Mouse (Mus musculus) heart, embryonic 15.5 days (tissue): ENCODE measurements around the gene Grm5. TPM values are rescaled to one million over a fixed set of nuclear protein-coding genes. Genes with fewer than 3 reads are reported as not detected.

Experiments
- ATAC-seq: fragments of 200-750 bp; cut with Nextera tagmentation; replicated peaks from 2 replicates; pipeline ENCODE4 v1.8.0; 2017; ENCODE audit warnings: low read depth, moderate TSS enrichment; ENCODE audit not compliant: insufficient number of reproducible peaks, insufficient read depth, low FRiP score
- H3K27ac ChIP-seq: fragments of 300-500 bp; sonication (generic); 2 replicates; pipeline ENCODE4 v1.5.1; 2015; ENCODE audit warnings: mild to moderate bottlenecking, inconsistent platforms
- H3K27me3 ChIP-seq: fragments of 300-500 bp; sonication (generic); 2 replicates; pipeline ENCODE4 v1.6.1; 2015; ENCODE audit warnings: inconsistent platforms
- H3K36me3 ChIP-seq: fragments of 300-500 bp; sonication (generic); 2 replicates; pipeline ENCODE4 v1.6.1; 2015; ENCODE audit warnings: mild to moderate bottlenecking, inconsistent platforms
- H3K4me1 ChIP-seq: fragments of 300-500 bp; sonication (generic); replicated peaks from 2 replicates; pipeline ENCODE4 v1.6.1; 2015; ENCODE audit warnings: inconsistent platforms
- H3K4me2 ChIP-seq: fragments of 300-500 bp; sonication (generic); 2 replicates; pipeline ENCODE4 v1.6.1; 2015; ENCODE audit warnings: inconsistent platforms, mild to moderate bottlenecking, moderate library complexity
- H3K4me3 ChIP-seq: fragments of 300-500 bp; sonication (generic); 2 replicates; pipeline ENCODE4 v1.5.1; 2015; ENCODE audit warnings: mild to moderate bottlenecking, inconsistent platforms
- H3K9ac ChIP-seq: fragments of 300-500 bp; sonication (generic); 2 replicates; pipeline ENCODE4 v1.6.1; 2015; ENCODE audit warnings: mild to moderate bottlenecking, inconsistent platforms
- H3K9me3 ChIP-seq: fragments of 300-500 bp; sonication (generic); replicated peaks from 2 replicates; pipeline ENCODE4 v1.6.1; 2016; ENCODE audit warnings: inconsistent platforms
- WGBS: fragments of 180-500 bp; shearing (Covaris S2); methylation state at CpG from one replicate; pipeline ENCODE4 v1.1.7; 2015; ENCODE audit warnings: mixed read lengths; 5-methylcytosine and 5-hydroxymethylcytosine counted together
- polyA plus RNA-seq: library from polyadenylated mRNA; unstranded; fragments of >200 nt; fragmentation: Nextera tagmentation; extraction: Ambion mirVana; gene quantifications from 2 replicates; pipeline ENCODE4 v1.2.1, GENCODE M21; 2015

Grm5 gene
- polyA plus RNA-seq, 1 experiment from 2014 or later = not detected

GRCm38 (mm10) chr7:87716393-87716792, 132.4 kb downstream of the Grm5 start:
- no peak for ATAC-seq
- Histone ChIP-seq H3K4me3 (no peak overlapping the region), H3K4me1 (no peaks in the 10 kb centered on the region), H3K9ac (no peak overlapping the region), H3K27ac (no peak overlapping the region), H3K9me3 (no peaks in the 10 kb centered on the region), H3K36me3 (no peaks in the 10 kb centered on the region), H3K4me2 (no peak overlapping the region), H3K27me3 (no peaks in the 10 kb centered on the region)
- 39% methylated on average over 1 of the region's 1 CpGs for WGBS

GRCm38 (mm10) chr7:87718631-87719030, 134.7 kb downstream of the Grm5 start:
- H3K9me3 ChIP-seq = no peaks in the 10 kb centered on the region
- H3K4me2 ChIP-seq = no peak overlapping the region
- H3K27me3 ChIP-seq = no peaks in the 10 kb centered on the region
- no peak for ATAC-seq
- no peaks in the 10 kb centered on the region for H3K4me1 ChIP-seq
- H3K4me3 ChIP-seq = no peak overlapping the region
- 68% methylated on average over 1 of the region's 1 CpGs for WGBS
- no peak overlapping the region for H3K9ac ChIP-seq
- H3K27ac ChIP-seq = no peak overlapping the region
- no peaks in the 10 kb centered on the region for H3K36me3 ChIP-seq

- Histone ChIP-seq H3K9ac (no peak overlapping the region), H3K27me3 (no peaks in the 10 kb centered on the region), H3K4me1 (no peaks in the 10 kb centered on the region), H3K4me3 (no peak overlapping the region), H3K27ac (no peak overlapping the region), H3K36me3 (no peaks in the 10 kb centered on the region), H3K4me2 (no peak overlapping the region), H3K9me3 (no peaks in the 10 kb centered on the region)
- ATAC-seq = no peak
Observed at GRCm38 (mm10) chr7:87734511-87734910, 150.5 kb downstream of the Grm5 start.

- Histone ChIP-seq H3K4me1 (no peaks in the 10 kb centered on the region), H3K9ac (no peak overlapping the region), H3K27me3 (no peaks in the 10 kb centered on the region), H3K4me3 (no peak overlapping the region), H3K4me2 (no peak overlapping the region), H3K27ac (no peak overlapping the region), H3K9me3 (no peaks in the 10 kb centered on the region), H3K36me3 (no peaks in the 10 kb centered on the region)
- 70% methylated on average over 2 of the region's 2 CpGs for WGBS
- ATAC-seq = no peak
Observed at GRCm38 (mm10) chr7:87761945-87762344, 178.0 kb downstream of the Grm5 start.

GRCm38 (mm10) chr7:87762376-87762775, 178.4 kb downstream of the Grm5 start:
- Histone ChIP-seq H3K27me3 (no peaks in the 10 kb centered on the region), H3K4me1 (no peaks in the 10 kb centered on the region), H3K27ac (no peak overlapping the region), H3K36me3 (no peaks in the 10 kb centered on the region), H3K9me3 (no peaks in the 10 kb centered on the region), H3K4me2 (no peak overlapping the region), H3K9ac (no peak overlapping the region), H3K4me3 (no peak overlapping the region)
- WGBS = 64% methylated on average over 3 of the region's 3 CpGs
- ATAC-seq = no peak

- H3K9ac ChIP-seq = no peak overlapping the region
- ATAC-seq = no peak
- no peak overlapping the region for H3K4me2 ChIP-seq
- H3K4me3 ChIP-seq = no peak overlapping the region
- no peaks in the 10 kb centered on the region for H3K9me3 ChIP-seq
- H3K27ac ChIP-seq = no peak overlapping the region
- no peaks in the 10 kb centered on the region for H3K36me3 ChIP-seq
- no peaks in the 10 kb centered on the region for H3K27me3 ChIP-seq
- 81% methylated on average over 1 of the region's 1 CpGs for WGBS
- no peaks in the 10 kb centered on the region for H3K4me1 ChIP-seq
Observed at GRCm38 (mm10) chr7:87787560-87787959, 203.6 kb downstream of the Grm5 start.

GRCm38 (mm10) chr7:87788963-87789362, 205.0 kb downstream of the Grm5 start:
- Histone ChIP-seq H3K9ac (no peak overlapping the region), H3K4me1 (no peaks in the 10 kb centered on the region), H3K36me3 (no peaks in the 10 kb centered on the region), H3K27me3 (no peaks in the 10 kb centered on the region), H3K9me3 (no peaks in the 10 kb centered on the region), H3K27ac (no peak overlapping the region), H3K4me3 (no peak overlapping the region), H3K4me2 (no peak overlapping the region)
- ATAC-seq = no peak

GRCm38 (mm10) chr7:87793896-87794295, 209.9 kb downstream of the Grm5 start:
- H3K4me2 ChIP-seq = no peak overlapping the region
- H3K9ac ChIP-seq = no peak overlapping the region
- no peak for ATAC-seq
- H3K4me3 ChIP-seq = no peak overlapping the region
- WGBS = 61% methylated on average over 4 of the region's 4 CpGs
- no peaks in the 10 kb centered on the region for H3K4me1 ChIP-seq
- no peak overlapping the region for H3K27ac ChIP-seq
- H3K9me3 ChIP-seq = no peaks in the 10 kb centered on the region
- H3K27me3 ChIP-seq = no peaks in the 10 kb centered on the region
- no peaks in the 10 kb centered on the region for H3K36me3 ChIP-seq

GRCm38 (mm10) chr7:87824898-87825297, 240.9 kb downstream of the Grm5 start:
- H3K9ac ChIP-seq = no peak overlapping the region
- no peaks in the 10 kb centered on the region for H3K4me1 ChIP-seq
- WGBS = 48% methylated on average over 1 of the region's 1 CpGs
- no peaks in the 10 kb centered on the region for H3K36me3 ChIP-seq
- H3K27me3 ChIP-seq = no peaks in the 10 kb centered on the region
- H3K4me3 ChIP-seq = no peak overlapping the region
- no peak for ATAC-seq
- H3K27ac ChIP-seq = no peak overlapping the region
- no peak overlapping the region for H3K4me2 ChIP-seq
- H3K9me3 ChIP-seq = no peaks in the 10 kb centered on the region

GRCm38 (mm10) chr7:87834669-87835068, 250.7 kb downstream of the Grm5 start:
- H3K4me3 ChIP-seq = no peak overlapping the region
- no peaks in the 10 kb centered on the region for H3K4me1 ChIP-seq
- no peak overlapping the region for H3K4me2 ChIP-seq
- H3K36me3 ChIP-seq = no peaks in the 10 kb centered on the region
- WGBS = 63% methylated on average over 4 of the region's 4 CpGs
- H3K9ac ChIP-seq = no peak overlapping the region
- no peaks in the 10 kb centered on the region for H3K9me3 ChIP-seq
- H3K27ac ChIP-seq = no peak overlapping the region
- no peak for ATAC-seq
- no peaks in the 10 kb centered on the region for H3K27me3 ChIP-seq

- WGBS = 65% methylated on average over 1 of the region's 1 CpGs
- Histone ChIP-seq H3K9me3 (no peaks in the 10 kb centered on the region), H3K4me1 (no peaks in the 10 kb centered on the region), H3K27ac (no peak overlapping the region), H3K36me3 (no peaks in the 10 kb centered on the region), H3K9ac (no peak overlapping the region), H3K4me3 (no peak overlapping the region), H3K4me2 (no peak overlapping the region), H3K27me3 (no peaks in the 10 kb centered on the region)
- ATAC-seq = no peak
Observed at GRCm38 (mm10) chr7:87838579-87838978, 254.6 kb downstream of the Grm5 start.

GRCm38 (mm10) chr7:87843496-87843895, 259.5 kb downstream of the Grm5 start:
- H3K4me1 ChIP-seq = no peaks in the 10 kb centered on the region
- ATAC-seq = no peak
- no peak overlapping the region for H3K27ac ChIP-seq
- H3K36me3 ChIP-seq = no peaks in the 10 kb centered on the region
- no peak overlapping the region for H3K9ac ChIP-seq
- H3K4me3 ChIP-seq = no peak overlapping the region
- H3K9me3 ChIP-seq = no peaks in the 10 kb centered on the region
- no peaks in the 10 kb centered on the region for H3K27me3 ChIP-seq
- H3K4me2 ChIP-seq = no peak overlapping the region

GRCm38 (mm10) chr7:87846082-87846481, 262.1 kb downstream of the Grm5 start:
- H3K27ac ChIP-seq = no peak overlapping the region
- H3K4me3 ChIP-seq = no peak overlapping the region
- no peak overlapping the region for H3K9ac ChIP-seq
- no peak overlapping the region for H3K4me2 ChIP-seq
- no peaks in the 10 kb centered on the region for H3K36me3 ChIP-seq
- no peaks in the 10 kb centered on the region for H3K4me1 ChIP-seq
- no peaks in the 10 kb centered on the region for H3K27me3 ChIP-seq
- no peaks in the 10 kb centered on the region for H3K9me3 ChIP-seq
- ATAC-seq = no peak
